Mouse (Mus musculus) thymus, postnatal 25 days (tissue): ENCODE data around the gene Grpel1.

ENCODE experiments used
- DNase-seq: peaks from one replicate; pipeline ENCODE4 v3.0.0; 2022

Grpel1 gene

DNA sequence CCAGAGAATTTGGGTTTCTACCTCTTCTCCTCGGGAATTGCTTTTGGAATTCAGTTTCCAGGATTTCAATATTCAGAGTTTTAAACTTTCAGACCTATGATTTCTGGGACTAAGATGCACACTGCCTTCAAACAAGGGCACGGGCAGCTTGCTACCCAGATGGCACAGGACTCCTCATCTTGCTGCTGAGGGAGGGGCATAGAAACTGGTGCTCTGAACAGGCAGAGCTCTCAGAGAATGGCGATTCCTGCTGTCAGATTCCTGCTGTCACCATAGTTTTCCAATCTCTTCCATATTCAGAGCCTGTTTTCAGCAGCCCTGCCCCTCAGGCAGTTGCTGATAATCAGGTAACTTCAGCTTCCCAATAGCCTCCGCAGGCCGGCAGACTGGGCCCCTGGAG lies 50.8 kb downstream of the Grpel1 start:
- no peak for DNase-seq

DNA sequence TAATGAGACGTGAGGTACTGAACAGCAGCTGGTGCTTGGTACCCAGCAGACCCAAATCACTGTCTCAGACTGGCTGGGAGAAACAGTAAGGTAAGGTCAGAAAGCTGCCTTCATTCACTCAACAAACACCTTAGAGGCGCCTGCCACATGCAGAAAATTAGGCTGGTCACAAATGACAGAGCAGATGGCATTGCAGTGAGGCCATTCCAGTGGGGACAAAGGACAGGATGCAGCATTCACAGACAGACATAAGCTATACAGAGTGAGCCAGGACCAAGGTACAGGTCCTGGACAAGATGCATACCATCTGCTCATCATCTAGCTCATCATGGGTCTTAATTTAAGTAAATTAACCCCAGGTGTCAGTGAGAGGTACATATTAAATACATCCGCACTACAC lies 52.8 kb downstream of the Grpel1 start:
- DNase-seq, result no peak

DNA sequence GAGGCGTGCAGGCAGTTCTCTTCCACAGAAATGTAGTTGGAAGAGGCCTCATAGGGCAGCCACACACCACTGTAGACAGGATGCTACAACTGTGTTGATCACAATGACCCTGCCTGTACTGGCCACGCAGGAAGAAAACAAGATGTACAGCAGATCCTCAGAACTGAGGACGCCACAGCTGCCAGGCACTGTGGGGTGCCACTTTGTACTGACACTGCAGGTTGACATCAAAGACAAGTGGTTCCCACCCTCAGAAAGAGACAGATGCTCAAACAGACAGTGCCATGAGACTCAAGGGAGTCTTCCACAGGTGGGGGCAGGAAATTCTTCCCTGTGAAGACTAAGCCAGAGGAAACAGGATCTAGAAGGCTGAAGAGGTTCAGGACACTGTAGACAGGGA lies 55.0 kb downstream of the Grpel1 start:
- DNase-seq, result peak; percentile 40

DNA sequence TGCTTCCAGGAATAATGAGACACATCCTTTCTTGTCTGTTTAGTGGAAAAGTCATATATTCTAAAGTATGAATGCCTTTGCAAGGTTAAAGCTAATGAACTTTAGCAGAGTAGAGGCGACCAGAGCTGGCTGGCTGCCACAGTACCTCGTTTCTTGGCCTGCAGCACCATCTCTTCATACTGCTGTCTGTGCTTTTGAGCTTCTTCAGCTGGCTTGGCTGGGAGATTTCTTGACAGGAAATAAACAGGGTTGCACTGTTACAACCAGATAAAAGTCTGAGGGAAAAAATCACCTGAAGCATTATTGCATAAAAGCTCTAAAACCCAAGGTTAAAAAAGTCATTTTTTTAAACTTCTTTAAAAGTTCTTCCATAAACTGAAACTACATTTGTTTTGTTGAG lies 58.0 kb downstream of the Grpel1 start:
- no peak for DNase-seq

DNA sequence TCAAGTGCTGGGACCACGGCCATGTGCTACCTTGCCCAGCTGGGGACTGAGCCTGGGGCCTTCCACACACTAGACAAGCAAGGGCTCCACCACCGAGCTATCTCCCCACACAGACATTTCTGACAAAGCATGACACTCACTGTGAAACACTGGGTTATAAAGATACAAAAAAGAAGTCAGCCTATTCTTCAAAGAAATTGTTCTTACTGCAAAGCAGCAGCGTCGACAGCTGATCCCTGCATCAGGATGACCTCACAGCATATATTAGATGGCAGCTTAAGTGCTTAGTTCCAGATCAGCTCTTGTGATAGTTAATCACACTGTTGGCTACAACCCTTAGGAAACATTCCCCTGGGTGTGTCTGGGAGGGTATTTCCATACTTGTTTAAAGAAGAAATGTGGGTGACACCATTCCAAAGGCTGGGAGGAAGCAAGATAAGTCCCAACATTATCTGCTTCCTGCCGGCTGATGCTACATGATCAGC lies 58.5 kb downstream of the Grpel1 start:
- no peak for DNase-seq
